30 mouse cellular contexts compared by ENCODE assay signal in genomic region chr10:117574056-117574727, GRCm38 (mm10).
"Had no signal": no experiment of that assay in that cellular context is flagged by ENCODE, and none has a peak within 500 bp of the region (broad histone marks: within the 10 kb centered on the region; RNA-seq: fewer than 3 reads in every experiment).

No protein-coding gene starts in this region.

- H3K4me3 ChIP-seq: left cerebral cortex, adult 2 months; limb, embryonic 10.5 days; limb, embryonic 12.5 days; limb, embryonic 13.5 days; limb, embryonic 15.5 days; liver, embryonic 12.5 days; liver, embryonic 13.5 days; liver, embryonic 15.5 days; lung, embryonic 15.5 days; megakaryocyte, embryonic 14.5 days; midbrain, embryonic 10.5 days; midbrain, embryonic 12.5 days; midbrain, embryonic 13.5 days; midbrain, embryonic 15.5 days; myocyte; neural tube, embryonic 12.5 days had no signal

- H3K4me2 ChIP-seq: limb, embryonic 12.5 days; limb, embryonic 13.5 days; limb, embryonic 15.5 days; liver, embryonic 12.5 days; liver, embryonic 13.5 days; liver, embryonic 15.5 days; lung, embryonic 14.5 days; lung, embryonic 15.5 days; midbrain, embryonic 12.5 days; midbrain, embryonic 13.5 days; midbrain, embryonic 15.5 days; neural tube, embryonic 12.5 days had no signal

- H3K4me1 ChIP-seq: liver, embryonic 12.5 days; liver, embryonic 15.5 days had no signal

- H3K36me3 ChIP-seq: limb, embryonic 10.5 days; limb, embryonic 12.5 days; limb, embryonic 13.5 days; limb, embryonic 15.5 days; liver, embryonic 12.5 days; liver, embryonic 13.5 days; liver, embryonic 15.5 days; lung, embryonic 15.5 days; midbrain, embryonic 10.5 days; midbrain, embryonic 12.5 days; midbrain, embryonic 13.5 days; midbrain, embryonic 15.5 days; neural tube, embryonic 12.5 days had no signal

- H3K27me3 ChIP-seq: limb, embryonic 12.5 days had no signal

- H3K27ac ChIP-seq: left cerebral cortex, adult 2 months; limb, embryonic 10.5 days; limb, embryonic 12.5 days; limb, embryonic 13.5 days; limb, embryonic 15.5 days; liver, embryonic 12.5 days; liver, embryonic 13.5 days; liver, embryonic 14.5 days; liver, embryonic 15.5 days; lung, embryonic 15.5 days; macrophage; midbrain, embryonic 10.5 days; midbrain, embryonic 12.5 days; midbrain, embryonic 13.5 days; midbrain, embryonic 15.5 days; neural tube, embryonic 12.5 days had no signal

- DNase-seq: left cerebral cortex, postnatal 4 days; liver; liver, embryonic 13.5 days; liver, postnatal 0 days; lung, adult 18-20 months; lung, adult 2 months; lung, embryonic 14.5 days; lung, postnatal 10 days; lung, postnatal 14 days; lung, postnatal 36 days; lung, postnatal 4 days had no signal

- H3K9me3 ChIP-seq: limb, embryonic 10.5 days; limb, embryonic 12.5 days; limb, embryonic 13.5 days; limb, embryonic 15.5 days; liver, embryonic 12.5 days; liver, embryonic 13.5 days; liver, embryonic 15.5 days; lung, embryonic 15.5 days; midbrain, embryonic 10.5 days; midbrain, embryonic 12.5 days; midbrain, embryonic 13.5 days; midbrain, embryonic 15.5 days; neural tube, embryonic 12.5 days had no signal

- ATAC-seq: liver, embryonic 12.5 days; liver, postnatal 0 days; lung, postnatal 0 days; midbrain, embryonic 13.5 days; midbrain, embryonic 15.5 days; midbrain, embryonic 16.5 days had no signal

- H3K9ac ChIP-seq: limb, embryonic 12.5 days; limb, embryonic 13.5 days; limb, embryonic 15.5 days; liver, embryonic 12.5 days; liver, embryonic 13.5 days; liver, embryonic 14.5 days; liver, embryonic 15.5 days; liver, postnatal 0 days; lung, embryonic 14.5 days; lung, embryonic 15.5 days; midbrain, embryonic 12.5 days; midbrain, embryonic 13.5 days; midbrain, embryonic 15.5 days; neural tube, embryonic 12.5 days had no signal
